ENCODE assay signal across 15 mouse cellular contexts in the genomic region with DNA sequence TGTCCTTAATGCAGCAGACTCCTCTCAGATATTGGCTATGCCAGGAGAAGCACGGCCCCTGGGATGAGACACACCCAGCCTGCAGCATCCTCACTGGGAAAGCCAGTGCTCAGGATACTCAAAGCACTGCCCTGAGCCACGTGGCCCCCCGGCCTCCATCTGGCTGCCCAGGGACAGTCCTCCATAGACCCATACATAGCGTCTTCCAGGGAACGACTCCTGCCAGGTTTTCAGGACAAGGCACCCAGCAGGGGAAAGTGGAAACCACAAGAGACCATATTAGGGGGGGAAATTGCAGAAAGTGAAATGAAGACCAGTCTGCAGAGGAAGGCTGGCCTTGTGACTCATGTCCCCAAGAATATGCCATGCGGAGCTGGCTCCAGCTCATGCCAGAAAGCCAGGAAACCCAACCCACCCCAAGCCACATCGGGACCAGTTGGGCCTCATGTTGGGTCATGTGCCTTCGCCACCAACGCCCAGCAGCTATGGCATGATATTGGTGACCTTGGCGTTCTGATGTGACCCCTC. TPM values are rescaled to one million over a fixed set of nuclear protein-coding genes. Genes with fewer than 3 reads are reported as not detected.
DNase-seq lines count a peak whose midpoint lies in the region; ATAC-seq and TF ChIP-seq lines count a peak whose summit lies in the region.
"Had no signal": no experiment of that assay in that cellular context is flagged by ENCODE, and none has a peak within 500 bp of the region (broad histone marks: within the 10 kb centered on the region; RNA-seq: fewer than 3 reads in every experiment).

No protein-coding gene starts in this region.

- peak; percentile 61 for DNase-seq in cerebellum, adult 11-12 months
- DNase-seq in cerebellum, adult 11 months, result no peak
- peak; percentile 95 for DNase-seq in heart, adult 11 months
- no peak for DNase-seq in heart, adult 8-10 months (ENCODE audit: low spot score)
- DNase-seq in cerebellum, postnatal 36 days, result peak; percentile 47 to 53
- no peak for DNase-seq in layer of hippocampus, adult 2 months (ENCODE audit: low spot score in 2 of 2)
- DNase-seq: lung, embryonic 14.5 days; spleen, adult 18-20 months; thymus, postnatal 36 days had no signal

- no peak for TF ChIP-seq CTCF in layer of hippocampus, adult 2 months (conservative IDR thresholded peaks at IDR 0.05)

- H3K36me3 ChIP-seq in megakaryocyte, embryonic 14.5 days (replicated peaks; ENCODE audit: low read length), result no peaks in the 10 kb centered on the region

- peaks cover 40% of the 10 kb centered on the region for H3K4me1 ChIP-seq in megakaryocyte, embryonic 14.5 days

- no peak overlapping the region for H3K27ac ChIP-seq in layer of hippocampus, adult 2 months
- H3K27ac ChIP-seq: heart, embryonic 13.5 days; limb, embryonic 13.5 days; stomach, postnatal 0 days had no signal

- ATAC-seq in megakaryocyte, adult 5-6 weeks (ENCODE audit: poor library complexity, severe bottlenecking), result no peak
- ATAC-seq: hindbrain, embryonic 16.5 days had no signal

- H3K27me3 ChIP-seq in megakaryocyte, embryonic 14.5 days (replicated peaks), result peaks cover 43% of the 10 kb centered on the region
- H3K27me3 ChIP-seq: heart, embryonic 13.5 days; limb, embryonic 13.5 days had no signal

- peak overlapping the region; percentile 46 for H3K4me3 ChIP-seq in megakaryocyte, embryonic 14.5 days (replicated peaks)
- H3K4me3 ChIP-seq in layer of hippocampus, adult 2 months, result no peak overlapping the region
- H3K4me3 ChIP-seq: heart, embryonic 13.5 days; limb, embryonic 13.5 days had no signal

- no peaks in the 10 kb centered on the region for H3K9me3 ChIP-seq in megakaryocyte, embryonic 14.5 days
- H3K9me3 ChIP-seq: heart, embryonic 13.5 days; limb, embryonic 13.5 days had no signal

RNA-seq across cellular contexts. Expression of a gene that starts 30.9 kb away (rescaled TPM):
- 10 to 100 TPM; 59.6 to 80.5 (median 71.9) TPM for total RNA-seq in heart, adult 8-10 months (2022)
- polyA plus RNA-seq in megakaryocyte, embryonic 14.5 days (2012; ENCODE audit: insufficient read depth, low replicate concordance), result 7.1 and 9.2 TPM in 2 replicates
- total RNA-seq in megakaryocyte, adult 5-6 weeks (2015), result 22.8 and 25.3 TPM in 2 replicates
- total RNA-seq in megakaryocyte, adult 5-6 weeks (2017), result 72.2 and 83.3 TPM in 2 replicates
- total RNA-seq in layer of hippocampus, adult 2 months (2021), result 10 to 100 TPM; 43.9 to 52.8 TPM

Comparison
In these comparisons a context has a peak if more than half of its experiments do, and no peak if none do; other contexts are left out.
1. DNase-seq: peak in cerebellum, adult 11-12 months (single experiment), heart, adult 11 months (single experiment) and cerebellum, postnatal 36 days (2 of 2); none in cerebellum, adult 11 months (single experiment), heart, adult 8-10 months (single experiment) and layer of hippocampus, adult 2 months (0 of 2).